Mouse (Mus musculus): Measurements from ENCODE around the gene Sh3rf1.

GRCm38 (mm10) chr8:61263691-61264090 lies 40.0 kb downstream of the Sh3rf1 start:
- TF ChIP-seq CTCF (IDR thresholded peaks at IDR 0.05; ENCODE audit: extremely low read depth, insufficient read depth, low read length) (no peak), POLR2A (IDR thresholded peaks at IDR 0.05; ENCODE audit: extremely low read depth, insufficient read depth, low read length) (no peak)

All from cortical plate, adult 2 months (tissue).